ENCODE assay signal across 22 mouse cellular contexts in genomic region chr1:144499719-144500118, GRCm38 (mm10).
"Had no signal": no experiment of that assay in that cellular context is flagged by ENCODE, and none has a peak within 500 bp of the region (broad histone marks: within the 10 kb centered on the region; RNA-seq: fewer than 3 reads in every experiment).

No protein-coding gene starts in this region.

- H3K27me3 ChIP-seq: limb, embryonic 12.5 days; limb, embryonic 15.5 days; lung, embryonic 15.5 days; midbrain, embryonic 15.5 days; neural tube, embryonic 12.5 days; neural tube, embryonic 15.5 days had no signal

- H3K4me1 ChIP-seq: limb, embryonic 12.5 days; limb, embryonic 15.5 days; lung, embryonic 15.5 days; midbrain, embryonic 10.5 days; neural tube, embryonic 12.5 days; neural tube, embryonic 15.5 days had no signal

- DNase-seq: kidney, adult 18-20 months; kidney, adult 9 months; kidney, postnatal 14 days; kidney, postnatal 4 days; left cerebral cortex, postnatal 4 days; lung, adult 18-20 months; lung, postnatal 10 days; lung, postnatal 36 days; right cerebral cortex, adult 18-20 months; right cerebral cortex, postnatal 25 days; thymus, adult 18-20 months; thymus, postnatal 14 days; thymus, postnatal 4 days had no signal

- H3K9ac ChIP-seq: limb, embryonic 12.5 days; limb, embryonic 15.5 days; liver, embryonic 14.5 days; lung, embryonic 15.5 days; midbrain, embryonic 15.5 days; neural tube, embryonic 12.5 days; neural tube, embryonic 15.5 days had no signal

- ATAC-seq: midbrain, embryonic 15.5 days had no signal

- H3K36me3 ChIP-seq: limb, embryonic 12.5 days; limb, embryonic 15.5 days; lung, embryonic 15.5 days; midbrain, embryonic 10.5 days; midbrain, embryonic 15.5 days; neural tube, embryonic 12.5 days; neural tube, embryonic 15.5 days had no signal

- H3K4me2 ChIP-seq: limb, embryonic 12.5 days; limb, embryonic 15.5 days; liver, embryonic 11.5 days; lung, embryonic 15.5 days; midbrain, embryonic 15.5 days; neural tube, embryonic 12.5 days; neural tube, embryonic 15.5 days had no signal

- H3K9me3 ChIP-seq: limb, embryonic 12.5 days; limb, embryonic 15.5 days; lung, embryonic 15.5 days; midbrain, embryonic 10.5 days; midbrain, embryonic 15.5 days; neural tube, embryonic 12.5 days; neural tube, embryonic 15.5 days had no signal

- H3K27ac ChIP-seq: limb, embryonic 12.5 days; limb, embryonic 15.5 days; liver, embryonic 14.5 days; lung, embryonic 15.5 days; midbrain, embryonic 10.5 days; midbrain, embryonic 15.5 days; neural tube, embryonic 12.5 days; neural tube, embryonic 15.5 days had no signal

- H3K4me3 ChIP-seq: limb, embryonic 12.5 days; limb, embryonic 15.5 days; lung, embryonic 15.5 days; midbrain, embryonic 10.5 days; midbrain, embryonic 15.5 days; neural tube, embryonic 12.5 days; neural tube, embryonic 15.5 days had no signal
